Mouse (Mus musculus) small intestine, adult 2 months (tissue): ENCODE measurements at regions not wholly inside any gene's neighbourhood (a gene's known extent, or its start where the extent isn't known, plus 50 kb on each side); places are given as distances from the start of the nearest gene placed in this dataset.

Experiments
- CTCF ChIP-seq: fragments of 200-500 bp; IDR thresholded peaks from 2 replicates; pipeline ENCODE4 v1.5.1; 2012; ENCODE audit warnings: low read depth, mild to moderate bottlenecking, control low read depth, inconsistent platforms, low read length, moderate library complexity, mixed read lengths; ENCODE audit not compliant: insufficient replicate concordance, insufficient read length; ENCODE audit errors: extremely low read depth
- POLR2A ChIP-seq: fragments of 200-500 bp; IDR thresholded peaks from 2 replicates; pipeline ENCODE4 v1.6.1; 2012; ENCODE audit warnings: low read depth, mild to moderate bottlenecking, control low read depth, inconsistent platforms, low read length, moderate library complexity

- TF ChIP-seq CTCF (no peak), POLR2A (no peak)
Observed at GRCm38 (mm10) chr1:88605616-88606190, 95.8 kb upstream of the Glrp1 start.
